Mouse (Mus musculus): ENCODE measurements around the gene Cmss1. TPM values are rescaled to one million over a fixed set of nuclear protein-coding genes. Genes with fewer than 3 reads are reported as not detected.

Gene Cmss1
- polyA plus RNA-seq, 2 experiments, result 10.9 to 45.3 TPM

DNA sequence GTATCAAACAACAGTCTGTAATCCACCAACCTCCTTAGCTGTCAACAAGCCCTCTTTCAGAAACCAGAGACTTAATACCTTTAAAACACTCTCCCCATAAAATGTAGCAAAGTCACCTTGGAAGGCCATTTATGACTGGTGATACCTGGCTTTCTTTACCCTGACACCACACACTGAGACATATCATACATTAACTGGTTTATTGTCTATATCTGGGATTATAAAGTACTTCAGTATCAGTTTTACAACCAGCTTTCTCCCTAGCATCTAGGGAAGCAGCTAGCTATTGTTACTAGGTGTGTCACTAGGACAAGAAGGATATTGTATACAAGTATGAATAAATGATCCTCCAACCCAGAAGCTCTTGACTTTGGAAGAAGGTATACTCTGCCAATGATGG, 53.4 kb downstream of the Cmss1 start:
- DNase-seq (ENCODE audit: low spot score) (no peak), ATAC-seq (ENCODE audit: low FRiP score, low read depth) (no peak)
- H3K27ac ChIP-seq (replicated peaks; ENCODE audit: low read depth, low read length), result no peak overlapping the region
- H3K4me2 ChIP-seq (replicated peaks; ENCODE audit: low read depth, low read length, severe bottlenecking), result no peak overlapping the region
- no peaks in the 10 kb centered on the region for H3K27me3 ChIP-seq (ENCODE audit: control insufficient read depth, insufficient read depth, low read length)
- H3K4me3 ChIP-seq (replicated peaks; ENCODE audit: low read length), result no peak overlapping the region
- H3K36me3 ChIP-seq (ENCODE audit: control insufficient read depth, insufficient read depth, low read length), result peaks cover 8% of the 10 kb centered on the region; the same call in 1 of the 2 replicates
- H3K9me3 ChIP-seq (ENCODE audit: control insufficient read depth, low read length), result no peaks in the 10 kb centered on the region
- no peak overlapping the region for H3K9ac ChIP-seq (ENCODE audit: low read depth, low read length, severe bottlenecking)
- H3K4me1 ChIP-seq (ENCODE audit: control insufficient read depth, insufficient read depth, low read length), result peaks cover 25% of the 10 kb centered on the region
- no peak for TF ChIP-seq POLR2A (IDR thresholded peaks at IDR 0.05; ENCODE audit: borderline replicate concordance, extremely low read depth, insufficient read depth, insufficient read length)

DNA sequence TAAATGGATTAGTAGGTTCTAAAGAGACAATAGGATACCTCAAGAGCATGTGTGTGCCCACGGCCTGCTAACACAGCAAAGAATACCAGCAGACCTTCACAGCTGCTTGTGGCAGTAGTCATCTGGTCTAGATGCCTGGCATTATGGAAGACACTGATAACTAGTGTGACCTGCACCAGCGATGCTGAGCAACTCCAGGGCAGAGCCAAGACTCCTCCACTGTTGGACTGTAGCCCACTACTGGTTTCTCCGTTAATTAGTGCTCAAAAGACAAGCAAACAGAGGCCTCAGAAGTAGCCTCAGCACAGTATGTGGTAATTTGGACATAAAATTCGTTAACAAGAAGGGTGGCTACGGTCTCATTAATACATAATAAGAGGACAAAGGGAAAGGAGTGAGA, 54.0 kb downstream of the Cmss1 start:
- peaks cover 25% of the 10 kb centered on the region for H3K4me1 ChIP-seq (ENCODE audit: control insufficient read depth, insufficient read depth, low read length)
- DNase-seq (ENCODE audit: low spot score) (no peak), ATAC-seq (ENCODE audit: low FRiP score, low read depth) (no peak)
- no peak overlapping the region for H3K4me3 ChIP-seq (replicated peaks; ENCODE audit: low read length)
- no peak for TF ChIP-seq POLR2A (IDR thresholded peaks at IDR 0.05; ENCODE audit: borderline replicate concordance, extremely low read depth, insufficient read depth, insufficient read length)
- 74% methylated on average over 5 of the region's 5 CpGs for WGBS
- H3K9ac ChIP-seq (ENCODE audit: low read depth, low read length, severe bottlenecking), result no peak overlapping the region
- no peaks in the 10 kb centered on the region for H3K27me3 ChIP-seq (ENCODE audit: control insufficient read depth, insufficient read depth, low read length)
- no peaks in the 10 kb centered on the region for H3K9me3 ChIP-seq (ENCODE audit: control insufficient read depth, low read length)
- H3K4me2 ChIP-seq (replicated peaks; ENCODE audit: low read depth, low read length, severe bottlenecking), result 0 out of 2 replicates have a peak overlapping the region, but pooled peaks have one; percentile 20
- no peak overlapping the region for H3K27ac ChIP-seq (replicated peaks; ENCODE audit: low read depth, low read length)
- H3K36me3 ChIP-seq (ENCODE audit: control insufficient read depth, insufficient read depth, low read length), result peaks cover 8% of the 10 kb centered on the region; the same call in 1 of the 2 replicates

DNA sequence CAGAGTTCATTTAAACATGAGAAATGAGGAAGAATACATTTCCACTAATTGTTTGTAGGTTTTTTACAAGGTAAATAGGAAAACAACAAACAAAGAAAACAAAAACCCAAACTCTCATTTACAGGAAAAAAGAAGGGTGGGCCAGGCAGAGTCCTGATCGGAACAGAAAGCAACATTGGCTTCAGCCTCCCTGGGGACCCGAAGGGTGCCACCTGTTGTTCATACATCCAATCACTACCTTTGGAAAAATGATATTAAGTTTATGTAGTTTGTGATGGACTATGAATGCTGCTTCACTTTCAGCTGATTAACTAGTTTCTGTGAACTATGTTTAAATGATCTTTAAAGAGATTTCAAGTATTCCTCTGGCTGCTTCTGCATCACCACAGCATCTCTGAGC, 55.0 kb downstream of the Cmss1 start:
- Histone ChIP-seq H3K4me2 (replicated peaks; ENCODE audit: low read depth, low read length, severe bottlenecking) (peak overlapping the region; percentile 48), H3K4me1 (ENCODE audit: control insufficient read depth, insufficient read depth, low read length) (peaks cover 20% of the 10 kb centered on the region), H3K9me3 (ENCODE audit: control insufficient read depth, low read length) (no peaks in the 10 kb centered on the region), H3K36me3 (ENCODE audit: control insufficient read depth, insufficient read depth, low read length) (peaks cover 8% of the 10 kb centered on the region; the same call in 1 of the 2 replicates), H3K9ac (ENCODE audit: low read depth, low read length, severe bottlenecking) (no peak overlapping the region), H3K27me3 (ENCODE audit: control insufficient read depth, insufficient read depth, low read length) (no peaks in the 10 kb centered on the region), H3K27ac (replicated peaks; ENCODE audit: low read depth, low read length) (no peak overlapping the region), H3K4me3 (replicated peaks; ENCODE audit: low read length) (peak overlapping the region; percentile 34)
- DNase-seq (ENCODE audit: low spot score) (no peak), ATAC-seq (ENCODE audit: low FRiP score, low read depth) (no peak)
- WGBS, result 65% methylated on average over 2 of the region's 2 CpGs
- TF ChIP-seq POLR2A (IDR thresholded peaks at IDR 0.05; ENCODE audit: borderline replicate concordance, extremely low read depth, insufficient read depth, insufficient read length), result no peak

- TF ChIP-seq POLR2A (IDR thresholded peaks at IDR 0.05; ENCODE audit: borderline replicate concordance, extremely low read depth, insufficient read depth, insufficient read length), result no peak
- H3K27ac ChIP-seq (replicated peaks; ENCODE audit: low read depth, low read length), result no peak overlapping the region
- 8% methylated on average over 2 of the region's 2 CpGs for WGBS
- peak; percentile 73 for DNase-seq (ENCODE audit: low spot score)
- H3K9ac ChIP-seq (ENCODE audit: low read depth, low read length, severe bottlenecking), result peak overlapping the region; percentile 22; the same call in 1 of the 2 replicates
- no peak for ATAC-seq (ENCODE audit: low FRiP score, low read depth)
- H3K4me1 ChIP-seq (ENCODE audit: control insufficient read depth, insufficient read depth, low read length), result peaks cover 13% of the 10 kb centered on the region; the same call in 1 of the 2 replicates
- H3K4me3 ChIP-seq (replicated peaks; ENCODE audit: low read length), result peak overlapping the region; percentile 34
- no peaks in the 10 kb centered on the region for H3K9me3 ChIP-seq (ENCODE audit: control insufficient read depth, low read length)
- peak overlapping the region; percentile 48 for H3K4me2 ChIP-seq (replicated peaks; ENCODE audit: low read depth, low read length, severe bottlenecking)
- H3K27me3 ChIP-seq (ENCODE audit: control insufficient read depth, insufficient read depth, low read length), result no peaks in the 10 kb centered on the region
- H3K36me3 ChIP-seq (ENCODE audit: control insufficient read depth, insufficient read depth, low read length), result peaks cover 8% of the 10 kb centered on the region; the same call in 1 of the 2 replicates
Observed at GRCm38 (mm10) chr16:57550817-57551216, 55.8 kb downstream of the Cmss1 start.

GRCm38 (mm10) chr16:57550088-57550487, 56.6 kb downstream of the Cmss1 start:
- H3K4me3 ChIP-seq (replicated peaks; ENCODE audit: low read length), result peak overlapping the region; percentile 63
- ATAC-seq (ENCODE audit: low FRiP score, low read depth), result no peak
- TF ChIP-seq POLR2A (IDR thresholded peaks at IDR 0.05; ENCODE audit: borderline replicate concordance, extremely low read depth, insufficient read depth, insufficient read length), result no peak
- no peaks in the 10 kb centered on the region for H3K27me3 ChIP-seq (ENCODE audit: control insufficient read depth, insufficient read depth, low read length)
- H3K27ac ChIP-seq (replicated peaks; ENCODE audit: low read depth, low read length), result no peak overlapping the region
- peak overlapping the region; percentile 89 for H3K9ac ChIP-seq (ENCODE audit: low read depth, low read length, severe bottlenecking)
- peaks cover 8% of the 10 kb centered on the region; the same call in 1 of the 2 replicates for H3K36me3 ChIP-seq (ENCODE audit: control insufficient read depth, insufficient read depth, low read length)
- H3K4me2 ChIP-seq (replicated peaks; ENCODE audit: low read depth, low read length, severe bottlenecking), result peak overlapping the region; percentile 77
- DNase-seq (ENCODE audit: low spot score), result no peak
- H3K4me1 ChIP-seq (ENCODE audit: control insufficient read depth, insufficient read depth, low read length), result peaks cover 11% of the 10 kb centered on the region; the same call in 1 of the 2 replicates
- H3K9me3 ChIP-seq (ENCODE audit: control insufficient read depth, low read length), result no peaks in the 10 kb centered on the region
- WGBS, result 19% methylated on average over 3 of the region's 3 CpGs

All from limb, embryonic 14.5 days (tissue).